Mouse (Mus musculus): ENCODE data around the gene Olfr414.
A peak's percentile ranks its signal among the peaks of the same experiment; 100 is the strongest.

Gene Olfr414

DNA sequence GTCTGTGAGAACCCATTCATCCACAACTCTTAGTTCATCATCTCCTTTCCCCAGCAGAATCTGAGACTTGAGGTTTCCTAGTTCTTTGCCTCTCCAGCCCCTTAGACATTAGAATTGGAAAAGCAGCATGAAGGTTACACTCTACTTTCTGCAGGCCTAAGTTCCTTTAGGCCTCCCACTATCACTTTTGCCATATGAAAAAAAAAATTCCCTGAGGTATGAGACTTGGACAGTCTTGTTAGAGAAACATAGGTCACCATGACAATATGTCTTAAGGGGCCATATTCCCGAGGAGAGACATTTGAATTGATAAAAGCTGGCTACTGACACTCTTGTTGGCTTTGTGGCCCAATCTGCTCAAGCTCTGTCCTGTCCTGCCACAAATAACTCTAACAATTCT is at the start of gene Olfr414:
Gene Olfr414, plus strand, starts transcription at position 301 of the 400 bp plus-strand sequence.
- no peak for DNase-seq (ENCODE audit: low read depth, low spot score)

- DNase-seq (ENCODE audit: low read depth, low spot score) = no peak
Observed at GRCm38 (mm10) chr1:174390746-174391145, 33.1 kb upstream of the Olfr414 start, which contains the start of gene Olfr248. Gene Olfr248 (plus strand): TSS chr1:174391046.

GRCm38 (mm10) chr1:174422959-174423358 is 905 bp upstream of the Olfr414 start:
- DNase-seq (ENCODE audit: low read depth, low spot score) = no peak

DNA sequence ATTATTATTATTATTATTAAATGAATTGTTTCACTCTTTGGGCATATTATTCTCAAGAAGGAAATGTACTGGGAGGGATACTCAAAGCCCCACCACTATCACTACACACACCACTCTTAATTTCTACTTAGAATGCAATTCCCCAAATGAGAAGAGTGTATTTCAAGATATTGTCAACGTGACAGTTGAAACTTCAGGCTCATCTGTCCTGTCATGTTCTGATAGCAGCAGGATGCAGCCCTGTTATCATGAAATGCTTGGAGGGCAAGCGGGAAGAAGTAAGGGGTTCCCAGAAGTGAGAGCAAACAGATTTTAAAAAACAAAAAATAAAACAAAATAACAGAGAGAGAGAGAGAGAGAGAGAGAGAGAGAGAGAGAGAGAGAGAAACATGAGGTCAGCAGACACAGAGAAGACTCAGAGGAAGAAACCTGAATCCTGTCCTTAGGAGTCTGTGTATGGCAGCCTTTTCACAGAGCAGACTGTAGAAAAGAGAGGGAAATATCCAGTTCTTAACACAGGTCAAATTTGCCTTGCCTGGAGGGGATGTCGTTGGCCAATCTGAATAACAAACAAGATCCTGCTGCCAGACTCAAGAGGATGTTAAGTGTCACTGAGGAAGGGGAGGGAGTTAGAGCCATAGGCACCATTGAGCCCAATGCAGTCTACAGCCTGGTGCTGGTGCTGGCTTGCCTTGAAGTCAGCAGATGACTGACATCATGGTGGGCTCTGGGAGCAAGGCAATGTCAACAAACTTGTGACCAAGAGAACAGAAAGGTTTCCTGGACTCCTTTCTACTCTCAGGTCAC is 2.5 kb downstream of the Olfr414 start:
- no peak for DNase-seq (ENCODE audit: low read depth, low spot score)

GRCm38 (mm10) chr1:174427402-174427801 is 3.5 kb downstream of the Olfr414 start:
- DNase-seq (ENCODE audit: low read depth, low spot score) = no peak

GRCm38 (mm10) chr1:174428407-174428806 is 4.5 kb downstream of the Olfr414 start:
- no peak for DNase-seq (ENCODE audit: low read depth, low spot score)

GRCm38 (mm10) chr1:174434121-174434520 is 10.3 kb downstream of the Olfr414 start:
- DNase-seq (ENCODE audit: low read depth, low spot score) = no peak

GRCm38 (mm10) chr1:174441782-174442181 is 17.9 kb downstream of the Olfr414 start, which contains the start of gene Olfr220:
Gene Olfr220 (plus strand): TSS chr1:174442082.
- DNase-seq (ENCODE audit: low read depth, low spot score) = no peak

GRCm38 (mm10) chr1:174455100-174455499 is 31.2 kb downstream of the Olfr414 start:
- DNase-seq (ENCODE audit: low read depth, low spot score) = no peak

DNA sequence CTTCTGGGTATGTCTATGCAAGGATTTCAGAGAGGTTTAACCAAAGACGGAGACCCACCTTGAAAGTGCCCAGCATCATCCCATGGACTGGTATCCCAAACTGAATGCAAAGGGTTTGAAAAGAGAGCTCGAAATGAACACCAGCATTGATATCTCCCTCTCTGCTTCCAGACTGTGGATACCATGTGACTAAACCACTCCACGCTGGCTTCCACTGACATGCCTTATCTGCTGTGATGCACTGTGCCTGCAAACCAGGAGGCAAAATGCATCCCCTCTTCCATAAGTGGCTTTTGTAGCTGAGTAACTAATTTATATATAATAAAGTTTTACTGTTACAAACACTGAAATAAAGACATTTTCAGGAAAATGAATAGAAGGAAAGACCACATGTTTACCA is 41.5 kb downstream of the Olfr414 start:
- DNase-seq (ENCODE audit: low read depth, low spot score) = no peak

DNA sequence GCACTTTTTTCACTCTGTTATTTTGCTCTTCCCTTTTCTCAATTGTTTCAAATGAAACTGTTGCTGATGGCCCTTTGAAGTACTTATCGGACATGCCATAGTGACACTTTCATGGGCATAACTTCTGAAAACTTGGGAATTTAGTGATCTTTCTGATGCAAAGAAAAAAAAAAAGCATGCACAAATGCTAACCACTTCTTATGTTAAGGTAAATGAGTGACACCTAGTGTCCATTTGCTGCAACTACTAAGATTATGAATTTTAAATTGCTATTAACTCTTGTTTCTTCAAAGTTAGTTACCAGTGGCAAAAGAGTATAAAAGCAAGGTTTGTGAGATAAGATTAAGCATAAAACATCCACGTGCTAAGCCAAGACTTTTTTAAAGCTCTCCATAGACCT is 42.4 kb downstream of the Olfr414 start:
- peak; percentile 7 for DNase-seq (ENCODE audit: low read depth, low spot score)

- DNase-seq (ENCODE audit: low read depth, low spot score) = peak; percentile 34
Observed at GRCm38 (mm10) chr1:174469736-174470135, 45.9 kb downstream of the Olfr414 start.

- no peak for DNase-seq (ENCODE audit: low read depth, low spot score)
Observed at GRCm38 (mm10) chr1:174482567-174482966, 58.7 kb downstream of the Olfr414 start.
